Mouse (Mus musculus) cerebral cortex, adult 2 months (tissue): Measurements from ENCODE around the gene Ltb.

Experiments
- WGBS: fragments of 180-500 bp; shearing (Covaris S2); methylation state at CpG from one replicate; pipeline ENCODE4 v1.1.7; 2018; 5-methylcytosine and 5-hydroxymethylcytosine counted together

Ltb gene

DNA sequence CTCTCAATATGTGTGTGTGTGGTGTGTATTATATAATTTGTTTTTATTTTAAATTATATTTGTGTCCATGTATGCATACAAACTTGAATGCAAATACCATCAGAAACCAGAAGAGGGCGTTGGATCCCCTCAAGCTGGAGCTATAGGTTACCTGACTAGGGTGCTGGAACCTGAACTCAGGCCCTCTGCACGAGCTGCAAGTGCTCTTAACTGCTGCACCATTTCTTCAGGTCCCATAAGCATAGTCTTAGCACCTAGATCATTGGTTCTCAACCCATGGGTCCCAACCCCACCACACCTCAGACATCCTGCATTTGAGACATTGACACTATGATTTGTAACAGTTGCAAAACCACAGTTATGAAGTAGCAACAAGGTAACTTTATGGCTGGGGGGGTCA is 2.5 kb upstream of the Ltb start:
- WGBS, result 68% methylated on average over 2 of the region's 2 CpGs

DNA sequence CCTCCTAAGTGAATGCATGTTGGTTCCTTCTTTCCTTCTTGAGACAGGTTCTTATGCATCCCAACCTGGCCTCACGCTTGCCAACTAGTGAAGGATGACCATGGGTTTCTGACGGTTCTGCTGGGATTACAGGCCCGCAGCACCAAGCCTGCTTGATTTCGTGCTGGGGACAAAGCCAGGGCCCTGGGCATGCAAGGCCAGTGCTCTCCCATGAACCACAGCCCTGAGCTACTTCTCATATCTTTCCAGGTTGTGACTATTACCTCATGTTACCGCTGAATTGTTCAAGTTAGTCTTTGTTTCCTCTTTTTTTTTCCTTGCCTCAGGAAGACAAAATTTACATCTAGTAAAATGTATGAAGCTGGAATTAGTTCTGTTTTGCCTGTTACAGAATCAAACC is 1.3 kb upstream of the Ltb start:
- 89% methylated on average over 5 of the region's 5 CpGs for WGBS

DNA sequence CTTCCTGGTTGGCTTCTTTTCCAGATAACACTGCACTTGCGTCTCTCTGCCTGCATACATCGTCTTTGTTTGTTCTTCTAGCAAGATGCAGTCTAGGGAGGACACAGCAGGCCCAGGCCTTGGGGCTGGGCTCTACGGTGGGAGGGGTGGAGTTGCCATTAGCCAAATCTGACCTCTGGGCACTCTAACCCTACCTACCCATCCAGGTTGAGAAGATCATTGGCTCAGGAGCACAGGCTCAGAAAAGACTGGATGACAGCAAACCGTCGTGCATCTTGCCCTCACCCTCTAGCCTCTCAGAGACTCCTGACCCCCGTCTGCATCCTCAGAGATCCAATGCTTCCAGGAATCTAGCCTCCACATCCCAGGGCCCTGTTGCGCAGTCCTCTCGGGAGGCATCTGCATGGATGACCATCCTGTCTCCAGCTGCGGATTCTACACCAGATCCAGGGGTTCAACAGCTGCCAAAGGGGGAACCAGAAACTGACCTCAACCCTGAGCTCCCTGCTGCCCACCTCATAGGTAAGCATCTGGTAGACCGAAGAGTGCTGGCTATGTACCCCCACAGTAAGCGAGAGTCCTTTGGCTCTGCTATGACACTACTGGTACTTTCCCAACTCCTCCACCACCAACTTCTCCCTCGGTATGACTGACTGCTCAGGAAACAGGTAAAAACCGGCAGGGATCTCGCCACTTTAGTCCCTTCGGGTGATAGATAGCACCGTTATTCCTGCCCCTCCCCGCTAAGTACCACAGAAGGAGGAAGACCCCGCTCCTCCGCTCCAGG is 798 bp downstream of the Ltb start:
- 45% methylated on average over 19 of the region's 19 CpGs for WGBS

DNA sequence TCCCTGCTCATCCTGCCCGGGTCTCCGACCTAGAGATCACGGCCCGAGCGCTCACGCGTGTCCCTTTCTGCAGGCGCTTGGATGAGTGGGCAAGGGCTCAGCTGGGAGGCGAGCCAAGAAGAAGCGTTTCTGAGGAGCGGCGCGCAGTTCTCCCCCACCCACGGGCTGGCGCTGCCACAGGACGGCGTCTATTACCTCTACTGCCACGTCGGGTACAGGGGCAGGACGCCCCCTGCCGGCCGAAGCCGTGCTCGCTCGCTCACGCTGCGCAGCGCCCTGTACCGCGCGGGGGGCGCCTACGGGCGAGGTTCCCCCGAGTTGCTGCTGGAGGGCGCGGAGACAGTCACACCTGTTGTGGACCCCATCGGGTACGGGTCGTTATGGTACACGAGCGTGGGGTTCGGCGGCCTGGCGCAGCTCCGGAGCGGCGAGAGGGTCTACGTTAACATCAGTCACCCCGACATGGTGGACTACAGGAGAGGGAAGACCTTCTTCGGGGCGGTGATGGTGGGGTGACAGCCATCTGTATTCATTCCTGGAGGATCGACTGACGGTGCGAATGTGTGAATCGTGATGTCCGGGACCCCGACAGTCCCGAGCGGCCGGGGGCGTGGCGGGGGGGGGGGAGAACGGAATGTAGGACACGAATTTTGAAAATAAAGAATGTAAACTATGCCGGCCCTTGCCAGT is 1.5 kb downstream of the Ltb start:
- 2% methylated on average over 66 of the region's 66 CpGs for WGBS

DNA sequence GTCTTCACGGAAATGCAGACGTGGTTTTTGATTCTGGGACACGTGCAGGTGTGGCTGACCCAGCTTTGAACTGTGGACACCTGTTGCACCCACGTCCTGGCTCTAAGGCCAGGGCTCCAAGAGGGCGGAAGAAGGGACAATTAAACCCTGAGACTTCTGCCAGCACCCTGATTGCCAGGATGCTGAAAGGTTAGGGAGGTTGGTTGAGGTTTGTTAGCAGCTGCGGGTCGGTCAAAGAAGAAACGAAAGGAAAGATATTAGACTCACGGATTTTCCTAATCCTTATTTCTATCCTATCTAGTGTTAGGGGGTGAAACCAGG is 2.0 kb downstream of the Ltb start:
- WGBS, result 44% methylated on average over 9 of the region's 9 CpGs

DNA sequence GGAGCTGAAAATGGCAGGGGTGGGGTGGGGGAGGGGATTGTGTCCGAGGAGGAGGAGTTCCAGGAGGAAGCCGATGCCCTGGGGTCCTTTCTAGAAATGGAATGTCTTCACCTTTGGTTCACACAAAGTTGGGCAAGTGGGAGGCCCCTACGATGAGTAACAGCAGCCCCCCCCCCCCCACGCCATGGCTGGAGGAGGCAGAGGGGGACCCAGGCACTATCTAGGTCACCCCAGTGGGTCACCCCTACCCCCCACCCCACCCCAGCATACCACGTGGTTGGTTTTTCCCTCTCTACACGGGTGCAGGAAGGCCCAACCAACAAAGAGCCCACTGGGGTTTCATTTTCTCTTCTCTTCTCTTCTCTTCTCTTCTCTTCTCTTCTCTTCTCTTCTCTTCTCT is 2.9 kb downstream of the Ltb start:
- 36% methylated on average over 6 of the region's 6 CpGs for whole genome bisulfite sequencing

DNA sequence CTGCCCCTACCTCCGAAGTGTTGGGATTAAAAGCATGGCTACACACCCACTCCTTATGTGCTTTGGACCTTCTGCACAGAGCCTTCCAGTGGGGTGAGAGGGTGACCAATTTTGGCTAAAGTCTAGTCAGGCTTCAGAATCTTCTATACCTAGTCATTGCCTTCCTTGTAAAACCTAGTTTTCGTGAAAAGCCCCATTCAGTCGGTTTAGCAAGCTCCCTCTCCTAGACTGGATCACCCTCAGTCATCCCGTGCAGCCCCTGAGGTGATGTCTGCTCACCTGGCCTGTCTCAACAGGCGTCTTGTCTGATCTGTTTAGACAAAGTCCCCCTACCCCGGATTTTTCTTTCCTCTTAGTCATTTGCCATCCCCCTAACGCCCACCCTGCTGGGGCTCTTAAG is 3.8 kb downstream of the Ltb start:
- WGBS, result 78% methylated on average over 7 of the region's 7 CpGs

DNA sequence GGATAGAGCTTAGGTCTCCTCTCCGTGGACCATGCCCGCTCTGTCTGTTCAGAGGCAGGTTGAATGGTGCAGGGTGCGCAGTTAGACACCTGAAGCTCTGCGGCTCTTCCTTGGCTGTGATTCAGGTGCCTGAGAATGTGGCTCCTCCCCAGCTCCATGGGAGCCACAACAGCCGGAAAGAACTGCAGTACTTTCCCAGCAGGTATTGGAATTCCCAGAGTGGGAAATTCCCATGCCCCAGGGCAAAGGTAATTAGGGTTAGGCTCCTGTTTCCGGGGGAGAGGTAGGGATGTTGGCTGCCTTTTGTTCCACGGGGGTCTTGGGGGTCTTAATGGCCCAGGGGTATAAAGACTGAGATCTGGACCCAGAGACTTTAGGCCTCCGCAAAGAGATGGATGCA is 4.7 kb downstream of the Ltb start:
- 56% methylated on average over 8 of the region's 8 CpGs for WGBS

DNA sequence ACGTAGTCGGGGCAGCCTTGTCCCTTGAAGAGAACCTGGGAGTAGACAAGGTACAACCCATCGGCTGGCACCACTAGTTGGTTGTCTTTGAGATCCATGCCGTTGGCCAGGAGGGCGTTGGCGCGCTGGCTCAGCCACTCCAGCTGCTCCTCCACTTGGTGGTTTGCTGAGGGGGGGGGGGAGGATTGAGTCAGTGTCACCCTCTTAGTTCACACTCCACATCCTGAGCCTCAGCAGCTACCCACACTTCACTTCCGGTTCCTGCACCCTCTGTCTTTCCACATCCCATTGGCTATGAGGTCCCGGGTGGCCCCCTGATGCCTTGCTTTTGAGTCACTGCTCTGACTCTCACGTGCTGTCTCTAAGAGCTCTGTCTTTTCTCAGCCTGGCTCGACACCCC is 6.2 kb downstream of the Ltb start:
- WGBS, result 77% methylated on average over 11 of the region's 11 CpGs

DNA sequence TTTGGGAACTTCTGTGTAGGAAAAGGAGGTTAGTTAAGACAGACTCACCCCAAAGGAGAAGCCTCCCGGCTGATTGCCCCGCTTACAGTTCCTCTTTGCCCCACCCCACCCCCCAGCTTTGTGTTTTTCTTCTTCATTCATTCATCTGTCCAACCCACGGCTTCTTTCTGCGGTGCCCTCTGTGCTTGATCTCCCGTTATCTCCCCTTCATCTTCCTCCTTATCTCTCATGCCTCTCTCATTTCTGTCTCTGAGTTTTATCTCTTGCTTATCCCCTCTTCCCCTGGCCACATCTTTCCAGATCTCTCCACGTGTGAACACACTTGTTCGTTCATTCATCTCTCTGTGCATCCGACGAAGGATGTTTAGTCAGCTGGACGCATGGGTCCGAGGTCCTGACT is 6.9 kb downstream of the Ltb start:
- WGBS, result 75% methylated on average over 11 of the region's 11 CpGs

DNA sequence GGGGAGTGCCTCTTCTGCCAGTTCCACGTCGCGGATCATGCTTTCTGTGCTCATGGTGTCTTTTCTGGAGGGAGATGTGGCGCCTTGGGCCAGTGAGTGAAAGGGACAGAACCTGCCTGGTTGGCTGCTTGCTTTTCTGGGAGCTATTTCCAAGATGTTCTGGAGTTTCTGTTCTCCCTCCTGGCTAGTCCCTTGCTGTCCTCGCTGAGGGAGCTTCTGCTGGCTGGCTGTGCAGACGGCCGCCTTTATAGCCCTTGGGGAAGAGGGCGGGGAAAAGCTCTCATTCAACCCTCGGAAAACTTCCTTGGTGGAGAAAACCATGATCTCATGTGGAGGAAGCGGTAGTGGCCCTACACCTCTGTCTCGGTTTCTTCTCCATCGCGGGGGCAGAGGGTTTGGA is 7.5 kb downstream of the Ltb start, which contains the start of gene Tnf:
Gene Tnf (minus strand): TSS at position 221 of the 400 bp plus-strand sequence.
- 47% methylated on average over 13 of the region's 13 CpGs for WGBS

DNA sequence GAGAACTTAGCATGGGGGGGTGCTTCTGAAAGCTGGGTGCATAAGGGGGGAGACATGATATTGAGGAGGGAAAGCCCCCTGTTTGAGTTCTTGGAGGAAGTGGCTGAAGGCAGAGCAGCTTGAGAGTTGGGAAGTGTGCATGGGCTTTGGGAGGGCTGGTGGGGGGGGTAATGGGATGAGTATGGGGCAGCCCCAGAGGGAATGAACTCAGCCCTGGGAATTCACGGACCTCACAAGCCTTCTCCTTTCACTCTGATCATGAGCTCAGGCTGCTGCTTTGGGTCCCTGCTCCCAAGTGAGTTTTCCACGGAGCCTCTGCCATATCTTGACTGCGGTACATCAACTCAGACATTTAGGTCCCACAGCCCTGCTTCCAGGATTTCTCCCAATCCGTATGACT is 8.2 kb downstream of the Ltb start:
- 77% methylated on average over 4 of the region's 4 CpGs for WGBS

DNA sequence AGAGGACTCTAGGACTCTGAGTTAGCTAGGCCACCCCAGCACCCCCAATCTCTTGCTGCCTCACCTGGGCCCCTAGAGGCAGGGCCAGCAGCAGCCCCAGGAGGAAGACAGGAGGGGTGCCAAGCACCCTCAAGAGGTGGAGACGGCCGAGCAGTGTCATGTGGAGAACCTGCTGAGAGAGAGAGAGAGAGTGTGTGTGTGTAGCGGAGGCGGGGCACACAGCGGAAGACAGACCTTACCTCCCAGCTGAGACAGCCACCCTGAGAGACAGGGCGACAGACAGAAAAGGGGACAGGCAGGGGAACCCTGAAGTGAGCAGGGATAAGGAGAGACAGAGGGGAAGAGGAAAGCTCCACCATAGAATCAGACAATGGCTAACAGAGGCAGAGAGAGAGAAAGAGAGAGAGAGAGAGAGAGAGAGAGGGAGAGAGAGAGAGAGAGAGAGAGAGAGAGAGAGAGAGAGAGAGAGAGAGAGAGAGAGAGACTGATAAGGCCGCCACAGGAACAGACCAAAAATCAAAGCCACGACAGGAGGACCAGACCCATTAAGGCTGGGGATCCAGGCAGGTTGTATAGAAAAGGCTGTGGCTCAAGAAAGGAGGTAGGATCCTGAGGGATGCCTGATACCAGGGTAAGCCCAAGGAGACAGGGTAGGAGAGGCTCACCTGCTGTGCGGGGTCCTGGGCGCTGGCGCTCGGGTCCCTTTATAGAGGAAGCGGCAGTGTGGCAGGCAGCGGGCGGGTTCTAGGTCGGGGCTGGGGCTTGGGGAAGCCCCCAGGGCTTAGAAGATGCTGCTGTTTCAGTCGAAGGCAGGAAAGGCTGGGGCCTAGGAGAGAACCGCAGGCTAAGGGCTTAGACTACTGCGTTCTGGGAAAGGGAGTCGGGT is 10.5 kb downstream of the Ltb start, which contains the start of gene Lta:
Gene Lta (minus strand): TSS at position 858 of the 886 bp plus-strand sequence.
- 68% methylated on average over 20 of the region's 20 CpGs for WGBS

DNA sequence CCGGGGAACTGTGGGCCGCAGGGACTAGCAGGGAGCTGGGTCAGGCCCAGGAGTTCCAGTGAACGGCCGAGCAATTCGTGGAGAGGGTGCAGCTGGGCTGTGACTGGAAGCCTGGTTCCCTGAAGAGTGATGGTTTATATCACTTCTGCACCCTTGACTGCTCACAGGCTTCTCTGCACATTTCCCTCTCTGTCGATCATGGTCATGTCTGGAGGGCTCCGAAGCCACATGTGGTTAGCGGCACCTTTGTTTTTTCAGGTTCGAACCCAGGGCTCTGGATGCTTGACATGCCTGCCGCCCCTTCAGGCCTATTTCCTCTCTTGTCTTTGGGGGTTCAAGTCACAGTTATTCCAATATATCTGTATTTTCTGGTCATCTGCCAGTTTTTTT is 11.1 kb downstream of the Ltb start:
- WGBS, result 79% methylated on average over 10 of the region's 10 CpGs

DNA sequence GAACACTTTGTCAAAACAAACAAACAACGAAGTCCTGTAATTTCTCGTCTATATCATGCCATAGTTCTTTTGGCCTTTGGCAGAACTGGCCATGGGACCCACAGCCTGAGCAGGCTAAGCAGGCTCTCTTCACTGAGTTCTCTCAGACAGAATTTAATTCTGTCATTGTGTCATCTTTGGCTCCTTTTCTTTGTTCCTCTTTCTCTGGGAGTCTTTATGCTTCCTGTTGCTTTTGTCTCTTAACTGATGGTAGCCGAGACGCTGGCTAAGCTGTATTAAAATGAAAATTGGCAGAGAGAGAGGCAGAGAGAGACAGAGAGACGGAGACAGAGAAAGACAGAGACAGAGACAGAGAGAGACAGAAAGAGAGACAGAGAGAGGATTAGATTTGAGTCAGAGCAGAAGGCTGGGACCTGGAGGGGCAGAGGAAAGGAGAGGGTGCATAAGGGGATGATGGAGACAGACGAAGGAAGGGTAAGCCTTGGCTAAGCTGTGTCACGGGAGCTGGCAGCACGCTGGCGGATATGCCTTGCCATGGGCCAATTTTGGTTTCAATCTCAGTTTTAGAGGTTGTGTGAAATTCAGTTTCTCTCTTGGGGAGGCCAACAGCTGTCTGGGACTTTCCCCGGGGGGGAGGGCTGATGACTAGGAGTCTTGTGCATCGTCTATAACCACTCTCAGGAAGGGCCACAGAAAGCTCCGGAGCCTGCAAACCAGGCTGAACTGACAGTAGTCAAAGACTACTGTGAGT is 15.7 kb downstream of the Ltb start:
- WGBS, result 66% methylated on average over 12 of the region's 12 CpGs

DNA sequence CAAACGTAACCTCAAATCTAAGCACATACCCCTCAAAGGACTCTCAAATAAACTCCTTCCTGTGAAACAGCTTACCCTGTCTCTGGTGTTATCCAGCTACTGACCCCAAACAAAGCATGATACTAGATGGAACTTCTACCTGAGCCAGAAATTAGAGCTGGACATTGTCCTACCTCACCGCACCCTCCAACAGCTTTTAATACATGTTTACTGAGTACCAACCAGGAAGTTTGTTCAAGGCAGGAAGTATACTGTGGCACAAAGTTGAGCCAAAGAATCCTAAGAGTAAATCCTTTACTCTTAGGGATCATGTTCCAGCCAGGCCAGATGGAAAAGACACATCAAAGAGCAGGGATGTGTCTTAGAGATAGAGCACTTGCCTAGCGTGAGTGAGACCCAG is 16.4 kb downstream of the Ltb start:
- WGBS, result 86% methylated on average over 3 of the region's 3 CpGs

DNA sequence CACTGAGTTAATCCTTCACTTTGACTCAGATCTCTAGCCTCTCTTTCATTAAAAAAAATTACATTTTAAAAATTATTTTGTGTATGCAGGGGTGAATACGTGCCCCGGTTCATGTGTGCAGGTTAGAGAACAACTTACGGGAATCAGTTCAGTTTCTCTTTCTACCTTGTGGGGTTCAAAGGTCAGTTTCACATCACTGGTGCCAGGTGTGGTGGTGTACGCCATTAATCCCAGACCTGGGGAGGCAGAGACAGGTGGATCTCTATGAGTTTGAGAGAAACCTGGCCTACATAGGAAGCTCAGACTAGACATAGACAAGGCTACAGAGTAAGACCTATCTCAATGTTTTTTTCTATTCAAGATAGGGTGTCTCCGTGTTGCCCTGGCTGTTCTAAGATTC is 18.8 kb downstream of the Ltb start:
- WGBS, result 95% methylated on average over 5 of the region's 5 CpGs

DNA sequence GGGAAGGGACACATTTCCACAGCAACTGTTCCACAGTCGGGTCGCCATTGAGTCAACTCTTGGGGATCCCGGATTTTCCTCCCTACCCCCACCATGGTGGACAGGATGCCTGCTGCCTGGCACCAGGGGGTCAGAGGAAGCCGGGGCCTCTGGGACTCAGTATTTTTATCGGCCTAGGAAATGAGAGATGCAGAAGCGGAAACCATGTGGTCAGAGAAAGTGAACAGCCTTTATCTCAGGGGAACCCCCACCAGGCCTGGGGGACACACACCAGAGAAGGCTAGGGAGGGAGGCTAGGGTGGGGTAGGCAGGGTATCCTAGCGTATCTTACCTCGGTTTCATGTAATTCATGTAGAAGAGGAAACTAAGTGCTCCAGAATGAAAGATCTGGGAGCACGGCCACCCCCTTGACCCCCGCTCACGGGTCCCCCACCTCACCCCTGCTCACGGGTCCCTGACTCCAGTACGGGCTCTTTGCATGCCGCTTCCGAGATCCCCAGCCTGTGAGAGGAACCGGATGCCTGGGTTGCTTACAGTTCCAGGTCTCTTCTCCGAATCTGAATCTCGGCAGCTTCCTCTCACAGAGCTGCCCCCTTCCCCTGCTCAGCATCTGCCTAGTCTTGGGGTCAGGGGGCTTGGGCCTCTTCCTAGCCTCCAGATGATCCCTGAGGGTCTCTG is 24.4 kb downstream of the Ltb start:
- WGBS, result 79% methylated on average over 18 of the region's 18 CpGs

DNA sequence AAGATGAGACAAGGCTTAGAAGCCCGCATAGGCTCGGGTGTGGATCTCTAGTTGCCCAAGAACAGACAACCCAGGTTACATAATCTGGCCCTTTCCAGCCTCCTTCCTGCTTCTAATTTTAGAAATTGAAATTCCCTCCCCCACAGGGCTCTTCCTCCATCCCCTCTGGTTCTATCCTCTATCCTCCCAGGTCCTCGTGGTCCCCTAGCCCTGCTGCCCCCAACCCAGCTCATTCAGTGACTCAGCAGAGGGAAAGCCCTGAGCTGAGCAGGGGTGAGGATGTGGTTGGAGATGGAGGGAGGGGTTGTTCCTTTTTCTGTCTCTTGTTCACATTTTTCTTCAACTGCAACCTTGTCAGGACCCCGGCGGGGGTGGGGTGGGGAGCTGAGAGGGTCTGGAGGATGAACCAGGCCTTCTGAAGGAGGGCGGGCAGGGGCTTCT is 25.4 kb downstream of the Ltb start:
- WGBS, result 62% methylated on average over 6 of the region's 6 CpGs

DNA sequence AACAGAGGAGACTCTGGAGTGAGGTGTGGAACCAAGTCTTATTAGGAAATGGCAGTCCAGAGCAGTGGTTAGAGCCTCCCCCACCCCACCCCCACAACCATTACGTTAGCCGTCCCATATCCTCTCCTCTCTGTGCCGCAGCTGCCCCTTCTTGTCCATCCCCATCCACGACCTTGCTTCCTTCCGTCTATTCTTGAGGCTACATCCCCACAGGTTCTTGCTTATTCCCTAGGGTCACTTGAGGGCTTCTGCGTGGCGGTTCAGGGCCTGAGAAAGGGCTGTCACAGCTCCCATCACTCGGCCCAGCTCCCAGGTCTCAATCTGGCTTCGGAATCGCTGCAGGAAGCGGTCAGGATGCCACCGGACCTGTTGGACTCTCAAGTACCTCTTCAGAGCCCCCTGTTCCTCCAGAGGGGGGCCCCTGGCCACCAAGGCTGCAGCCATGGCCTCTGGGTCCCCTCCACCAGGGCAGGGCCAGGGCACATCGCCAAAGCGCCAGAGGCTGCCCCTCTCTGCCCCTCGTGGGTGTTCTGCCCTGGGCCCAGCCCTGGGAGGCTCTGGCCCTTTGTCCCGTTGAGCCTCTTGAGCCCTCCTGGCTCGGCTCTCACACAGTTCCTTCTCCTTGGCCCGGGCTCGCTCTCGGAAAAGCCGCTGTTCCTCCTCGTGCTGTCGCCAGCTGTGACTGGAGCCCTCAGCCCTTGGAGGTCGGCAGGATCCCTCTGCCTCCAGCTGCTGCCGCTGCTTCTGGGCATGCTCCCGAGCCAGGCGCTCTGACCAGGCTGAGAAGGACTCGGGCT is 26.1 kb downstream of the Ltb start, which contains the start of gene Gm16181:
Gene Gm16181 (plus strand): TSS at position 679 of the 797 bp plus-strand sequence.
- 76% methylated on average over 28 of the region's 28 CpGs for WGBS
